Mouse (Mus musculus): ENCODE measurements around the gene Spon1. TPM values are rescaled to one million over a fixed set of nuclear protein-coding genes. Genes with fewer than 3 reads are reported as not detected.

Gene Spon1
- polyA plus RNA-seq, 1 experiment from 2014 or later = 0.96 TPM

- whole genome bisulfite sequencing (ENCODE audit: insufficient replicate concordance) = 70% methylated on average over 3 of the region's 3 CpGs
- no peaks in the 10 kb centered on the region for H3K4me1 ChIP-seq (ENCODE audit: control insufficient read depth, low read depth, low read length)
- no peak for ATAC-seq (ENCODE audit: low read depth)
- no peaks in the 10 kb centered on the region for H3K9me3 ChIP-seq (replicated peaks; ENCODE audit: control insufficient read depth, low read length)
- H3K27ac ChIP-seq (ENCODE audit: low read length) = no peak overlapping the region
- H3K4me2 ChIP-seq (ENCODE audit: low read depth, low read length) = no peak overlapping the region
- no peaks in the 10 kb centered on the region for H3K36me3 ChIP-seq (ENCODE audit: control insufficient read depth, insufficient read depth)
- H3K9ac ChIP-seq (ENCODE audit: low read depth, low read length) = no peak overlapping the region
- no peak overlapping the region for H3K4me3 ChIP-seq (ENCODE audit: low read depth, low read length)
- H3K27me3 ChIP-seq (ENCODE audit: control insufficient read depth, insufficient read depth, low read depth, low read length) = no peaks in the 10 kb centered on the region
Observed at GRCm38 (mm10) chr7:114027406-114027805, 261.6 kb downstream of the Spon1 start.

- WGBS (ENCODE audit: insufficient replicate concordance) = 59% methylated on average over 5 of the region's 5 CpGs
- Histone ChIP-seq H3K36me3 (ENCODE audit: control insufficient read depth, insufficient read depth) (no peaks in the 10 kb centered on the region), H3K9me3 (replicated peaks; ENCODE audit: control insufficient read depth, low read length) (no peaks in the 10 kb centered on the region), H3K9ac (ENCODE audit: low read depth, low read length) (no peak overlapping the region), H3K4me3 (ENCODE audit: low read depth, low read length) (no peak overlapping the region), H3K27ac (ENCODE audit: low read length) (no peak overlapping the region), H3K4me2 (ENCODE audit: low read depth, low read length) (no peak overlapping the region), H3K4me1 (ENCODE audit: control insufficient read depth, low read depth, low read length) (no peaks in the 10 kb centered on the region), H3K27me3 (ENCODE audit: control insufficient read depth, insufficient read depth, low read depth, low read length) (no peaks in the 10 kb centered on the region)
- ATAC-seq (ENCODE audit: low read depth) = no peak
Observed at GRCm38 (mm10) chr7:114028828-114029227, 263.0 kb downstream of the Spon1 start.

- no peaks in the 10 kb centered on the region for H3K4me1 ChIP-seq (ENCODE audit: control insufficient read depth, low read depth, low read length)
- no peak overlapping the region for H3K9ac ChIP-seq (ENCODE audit: low read depth, low read length)
- H3K4me3 ChIP-seq (ENCODE audit: low read depth, low read length) = no peak overlapping the region
- H3K27me3 ChIP-seq (ENCODE audit: control insufficient read depth, insufficient read depth, low read depth, low read length) = no peaks in the 10 kb centered on the region
- no peaks in the 10 kb centered on the region for H3K9me3 ChIP-seq (replicated peaks; ENCODE audit: control insufficient read depth, low read length)
- ATAC-seq (ENCODE audit: low read depth) = no peak
- 60% methylated on average over 6 of the region's 6 CpGs for WGBS (ENCODE audit: insufficient replicate concordance)
- H3K4me2 ChIP-seq (ENCODE audit: low read depth, low read length) = no peak overlapping the region
- H3K27ac ChIP-seq (ENCODE audit: low read length) = no peak overlapping the region
- H3K36me3 ChIP-seq (ENCODE audit: control insufficient read depth, insufficient read depth) = no peaks in the 10 kb centered on the region
Observed at GRCm38 (mm10) chr7:114029596-114029995, 263.8 kb downstream of the Spon1 start.

- no peak overlapping the region for H3K4me2 ChIP-seq (ENCODE audit: low read depth, low read length)
- H3K9me3 ChIP-seq (replicated peaks; ENCODE audit: control insufficient read depth, low read length) = no peaks in the 10 kb centered on the region
- H3K4me3 ChIP-seq (ENCODE audit: low read depth, low read length) = no peak overlapping the region
- 59% methylated on average over 4 of the region's 4 CpGs for WGBS (ENCODE audit: insufficient replicate concordance)
- no peak overlapping the region for H3K9ac ChIP-seq (ENCODE audit: low read depth, low read length)
- no peaks in the 10 kb centered on the region; the same call in 1 of the 2 replicates for H3K36me3 ChIP-seq (ENCODE audit: control insufficient read depth, insufficient read depth)
- no peak for ATAC-seq (ENCODE audit: low read depth)
- no peaks in the 10 kb centered on the region for H3K27me3 ChIP-seq (ENCODE audit: control insufficient read depth, insufficient read depth, low read depth, low read length)
- H3K27ac ChIP-seq (ENCODE audit: low read length) = no peak overlapping the region
- no peaks in the 10 kb centered on the region for H3K4me1 ChIP-seq (ENCODE audit: control insufficient read depth, low read depth, low read length)
Observed at GRCm38 (mm10) chr7:114037237-114037636, 271.4 kb downstream of the Spon1 start.

- no peak overlapping the region for H3K4me2 ChIP-seq (ENCODE audit: low read depth, low read length)
- no peak for ATAC-seq (ENCODE audit: low read depth)
- H3K4me1 ChIP-seq (ENCODE audit: control insufficient read depth, low read depth, low read length) = no peaks in the 10 kb centered on the region
- H3K9ac ChIP-seq (ENCODE audit: low read depth, low read length) = no peak overlapping the region
- H3K27ac ChIP-seq (ENCODE audit: low read length) = no peak overlapping the region
- H3K36me3 ChIP-seq (ENCODE audit: control insufficient read depth, insufficient read depth) = no peaks in the 10 kb centered on the region; the same call in 1 of the 2 replicates
- 59% methylated on average over 4 of the region's 4 CpGs for WGBS (ENCODE audit: insufficient replicate concordance)
- no peak overlapping the region for H3K4me3 ChIP-seq (ENCODE audit: low read depth, low read length)
- H3K27me3 ChIP-seq (ENCODE audit: control insufficient read depth, insufficient read depth, low read depth, low read length) = no peaks in the 10 kb centered on the region
- no peaks in the 10 kb centered on the region for H3K9me3 ChIP-seq (replicated peaks; ENCODE audit: control insufficient read depth, low read length)
Observed at GRCm38 (mm10) chr7:114041349-114041748, 275.6 kb downstream of the Spon1 start.

GRCm38 (mm10) chr7:114042973-114043928 is 277.5 kb downstream of the Spon1 start:
- Histone ChIP-seq H3K27ac (ENCODE audit: low read length) (no peak overlapping the region), H3K4me3 (ENCODE audit: low read depth, low read length) (no peak overlapping the region), H3K27me3 (ENCODE audit: control insufficient read depth, insufficient read depth, low read depth, low read length) (no peaks in the 10 kb centered on the region), H3K9ac (ENCODE audit: low read depth, low read length) (no peak overlapping the region), H3K9me3 (replicated peaks; ENCODE audit: control insufficient read depth, low read length) (no peaks in the 10 kb centered on the region), H3K4me2 (ENCODE audit: low read depth, low read length) (no peak overlapping the region), H3K36me3 (ENCODE audit: control insufficient read depth, insufficient read depth) (no peaks in the 10 kb centered on the region; the same call in 1 of the 2 replicates), H3K4me1 (ENCODE audit: control insufficient read depth, low read depth, low read length) (no peaks in the 10 kb centered on the region)
- 51% methylated on average over 26 of the region's 26 CpGs for WGBS (ENCODE audit: insufficient replicate concordance)
- peak; percentile 32; the same call in 1 of the 2 replicates for ATAC-seq (ENCODE audit: low read depth)

GRCm38 (mm10) chr7:114043929-114044549 is 278.2 kb downstream of the Spon1 start:
- no peak overlapping the region for H3K4me2 ChIP-seq (ENCODE audit: low read depth, low read length)
- no peaks in the 10 kb centered on the region for H3K27me3 ChIP-seq (ENCODE audit: control insufficient read depth, insufficient read depth, low read depth, low read length)
- no peak overlapping the region for H3K27ac ChIP-seq (ENCODE audit: low read length)
- no peaks in the 10 kb centered on the region for H3K4me1 ChIP-seq (ENCODE audit: control insufficient read depth, low read depth, low read length)
- 12% methylated on average over 6 of the region's 6 CpGs for WGBS (ENCODE audit: insufficient replicate concordance)
- no peak overlapping the region for H3K4me3 ChIP-seq (ENCODE audit: low read depth, low read length)
- no peaks in the 10 kb centered on the region; the same call in 1 of the 2 replicates for H3K36me3 ChIP-seq (ENCODE audit: control insufficient read depth, insufficient read depth)
- no peaks in the 10 kb centered on the region for H3K9me3 ChIP-seq (replicated peaks; ENCODE audit: control insufficient read depth, low read length)
- ATAC-seq (ENCODE audit: low read depth) = no peak
- H3K9ac ChIP-seq (ENCODE audit: low read depth, low read length) = no peak overlapping the region

GRCm38 (mm10) chr7:114045814-114046213 is 280.0 kb downstream of the Spon1 start:
- Histone ChIP-seq H3K4me2 (ENCODE audit: low read depth, low read length) (no peak overlapping the region), H3K4me3 (ENCODE audit: low read depth, low read length) (no peak overlapping the region), H3K27ac (ENCODE audit: low read length) (no peak overlapping the region), H3K9ac (ENCODE audit: low read depth, low read length) (no peak overlapping the region), H3K36me3 (ENCODE audit: control insufficient read depth, insufficient read depth) (no peaks in the 10 kb centered on the region; the same call in 1 of the 2 replicates), H3K9me3 (replicated peaks; ENCODE audit: control insufficient read depth, low read length) (no peaks in the 10 kb centered on the region), H3K4me1 (ENCODE audit: control insufficient read depth, low read depth, low read length) (no peaks in the 10 kb centered on the region), H3K27me3 (ENCODE audit: control insufficient read depth, insufficient read depth, low read depth, low read length) (no peaks in the 10 kb centered on the region)
- 55% methylated on average over 2 of the region's 2 CpGs for WGBS (ENCODE audit: insufficient replicate concordance)
- no peak for ATAC-seq (ENCODE audit: low read depth)

GRCm38 (mm10) chr7:114053720-114054119 is 287.9 kb downstream of the Spon1 start:
- Histone ChIP-seq H3K9me3 (replicated peaks; ENCODE audit: control insufficient read depth, low read length) (no peaks in the 10 kb centered on the region), H3K4me2 (ENCODE audit: low read depth, low read length) (no peak overlapping the region), H3K27me3 (ENCODE audit: control insufficient read depth, insufficient read depth, low read depth, low read length) (no peaks in the 10 kb centered on the region), H3K4me1 (ENCODE audit: control insufficient read depth, low read depth, low read length) (no peaks in the 10 kb centered on the region), H3K9ac (ENCODE audit: low read depth, low read length) (no peak overlapping the region), H3K27ac (ENCODE audit: low read length) (no peak overlapping the region), H3K36me3 (ENCODE audit: control insufficient read depth, insufficient read depth) (no peaks in the 10 kb centered on the region), H3K4me3 (ENCODE audit: low read depth, low read length) (no peak overlapping the region)
- ATAC-seq (ENCODE audit: low read depth) = no peak
- 36% methylated on average over 4 of the region's 4 CpGs for WGBS (ENCODE audit: insufficient replicate concordance)

Data from liver, embryonic 16.5 days (tissue).